Mouse (Mus musculus) ES-Bruce4 (cell line): Measurements from ENCODE around the gene Thbd.

Experiments used
- CTCF ChIP-seq: IDR thresholded peaks from one replicate; pipeline ENCODE4 v1.8.1; 2011; ENCODE audit warnings: low read depth, low read length
- EP300 ChIP-seq: IDR thresholded peaks from 2 replicates; pipeline ENCODE4 v1.6.1; 2011; ENCODE audit warnings: low read depth, low read length; ENCODE audit not compliant: insufficient read depth
- POLR2A ChIP-seq: IDR thresholded peaks from one replicate; pipeline ENCODE4 v1.8.1; 2011; ENCODE audit warnings: low read length; ENCODE audit not compliant: insufficient read depth

- TF ChIP-seq POLR2A (no peak), EP300 (no peak), CTCF (no peak)
Measured at GRCm38 (mm10) chr2:148409821-148410220, 1.8 kb upstream of the Thbd start.
